Mouse (Mus musculus) embryonic facial prominence, embryonic 11.5 days (tissue): ENCODE measurements around the gene Thada. TPM values are rescaled to one million over a fixed set of nuclear protein-coding genes. Genes with fewer than 3 reads are reported as not detected.
A peak's percentile ranks its signal among the peaks of the same experiment; 100 is the strongest.

Experiments used
- ATAC-seq: fragments of 200-750 bp; cut with Nextera tagmentation; replicated peaks from 2 replicates; pipeline ENCODE4 v1.8.0; 2017; ENCODE audit warnings: low read depth; ENCODE audit not compliant: insufficient number of reproducible peaks, low FRiP score, low TSS enrichment
- DNase-seq: peaks from one replicate; pipeline ENCODE4 v3.0.0-alpha.2; 2015; ENCODE audit warnings: low spot score
- H3K27ac ChIP-seq: fragments of 300-500 bp; sonication (generic); replicated peaks from 2 replicates; pipeline ENCODE4 v1.5.1; 2014; ENCODE audit warnings: mild to moderate bottlenecking, low read depth, low read length, control low read depth
- H3K27me3 ChIP-seq: fragments of 300-500 bp; sonication (generic); 2 replicates; pipeline ENCODE4 v1.6.1; 2014; ENCODE audit warnings: mild to moderate bottlenecking, low read length, moderate library complexity, mixed read lengths; ENCODE audit not compliant: control insufficient read depth, insufficient read depth
- H3K36me3 ChIP-seq: fragments of 300-500 bp; sonication (generic); replicated peaks from 2 replicates; pipeline ENCODE4 v1.6.1; 2014; ENCODE audit warnings: low read depth, mild to moderate bottlenecking, low read length, moderate library complexity, mixed read lengths; ENCODE audit not compliant: control insufficient read depth, insufficient read depth
- H3K4me1 ChIP-seq: fragments of 300-500 bp; sonication (generic); 2 replicates; pipeline ENCODE4 v1.6.1; 2014; ENCODE audit warnings: low read length, mixed read lengths; ENCODE audit not compliant: control insufficient read depth, insufficient read depth
- H3K4me2 ChIP-seq: fragments of 300-500 bp; sonication (generic); 2 replicates; pipeline ENCODE4 v1.6.1; 2014; ENCODE audit warnings: low read depth, mild to moderate bottlenecking, control low read depth, low read length, moderate library complexity
- H3K4me3 ChIP-seq: fragments of 300-500 bp; sonication (generic); 2 replicates; pipeline ENCODE4 v1.5.1; 2014; ENCODE audit warnings: low read depth, low read length, control low read depth
- H3K9ac ChIP-seq: fragments of 300-500 bp; sonication (generic); replicated peaks from 2 replicates; pipeline ENCODE4 v1.6.1; 2014; ENCODE audit warnings: mild to moderate bottlenecking, control low read depth, low read length
- H3K9me3 ChIP-seq: fragments of 300-500 bp; sonication (generic); replicated peaks from 2 replicates; pipeline ENCODE4 v1.6.1; 2016; ENCODE audit warnings: mild to moderate bottlenecking, low read length, inconsistent platforms, mixed read lengths; ENCODE audit not compliant: control insufficient read depth
- WGBS: fragments of 180-500 bp; shearing (Covaris S2); extraction: QIAGEN DNeasy Blood & Tissue Kit; methylation state at CpG from one replicate; pipeline ENCODE4 v1.1.7; 2014; 5-methylcytosine and 5-hydroxymethylcytosine counted together
- polyA plus RNA-seq: library from polyadenylated mRNA; unstranded; fragments of >200 nt; fragmentation: Nextera tagmentation; extraction: Ambion mirVana; gene quantifications from 2 replicates; pipeline ENCODE4 v1.2.1, GENCODE M21; 2014

Thada gene
- polyA plus RNA-seq, 1 experiment from 2014 or later, result 8.2 TPM

DNA sequence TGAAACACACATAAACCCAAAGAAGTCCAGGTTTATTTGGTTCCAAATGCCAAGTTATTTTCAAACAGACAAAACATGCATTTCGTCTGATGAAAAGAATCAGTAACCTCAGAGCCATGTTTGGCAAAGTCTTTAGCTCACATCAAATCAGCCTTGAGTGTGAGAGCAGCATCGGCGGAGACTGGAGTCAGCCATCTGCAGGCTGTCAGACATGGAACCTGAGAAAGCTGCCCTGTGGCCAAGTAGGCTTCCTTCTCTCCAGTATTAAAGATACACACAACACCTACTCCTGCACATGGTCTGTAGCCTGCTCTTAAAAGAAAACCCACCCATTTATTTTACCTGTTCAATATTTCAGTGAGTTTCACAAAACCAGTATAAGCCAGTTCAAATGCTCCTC is 50.1 kb downstream of the Thada start:
- Histone ChIP-seq H3K9ac (no peak overlapping the region), H3K4me2 (no peak overlapping the region), H3K27me3 (no peaks in the 10 kb centered on the region), H3K27ac (no peak overlapping the region), H3K4me3 (no peak overlapping the region), H3K36me3 (no peaks in the 10 kb centered on the region), H3K4me1 (no peaks in the 10 kb centered on the region; the same call in 1 of the 2 replicates), H3K9me3 (no peaks in the 10 kb centered on the region)
- ATAC-seq (no peak), DNase-seq (no peak)
- 86% methylated on average over 3 of the region's 3 CpGs for WGBS

DNA sequence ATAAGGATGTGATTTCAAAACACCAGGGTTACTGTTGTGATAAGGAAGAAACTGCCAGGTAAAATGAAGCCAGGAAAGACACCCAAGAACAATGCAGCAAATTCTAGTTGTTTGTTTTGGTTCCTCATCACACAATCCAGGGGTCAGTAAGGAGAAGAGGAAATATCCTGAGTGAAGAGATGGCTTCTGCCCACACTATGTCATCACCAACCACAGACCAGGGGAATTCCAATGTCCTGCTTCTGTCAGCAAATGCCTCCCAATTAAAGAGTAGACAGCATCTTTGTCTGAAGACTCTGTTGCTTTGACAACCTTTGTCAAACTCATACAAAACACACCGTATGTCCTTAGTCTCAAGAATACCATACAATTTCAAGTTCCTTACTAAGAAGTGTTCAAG is 57.3 kb downstream of the Thada start:
- no peak overlapping the region for H3K4me3 ChIP-seq
- no peak overlapping the region for H3K4me2 ChIP-seq
- H3K27ac ChIP-seq, result no peak overlapping the region
- H3K4me1 ChIP-seq, result no peaks in the 10 kb centered on the region
- no peak for ATAC-seq
- no peaks in the 10 kb centered on the region for H3K27me3 ChIP-seq
- WGBS, result 82% methylated on average over 1 of the region's 1 CpGs
- no peaks in the 10 kb centered on the region for H3K36me3 ChIP-seq
- no peaks in the 10 kb centered on the region for H3K9me3 ChIP-seq
- no peak overlapping the region for H3K9ac ChIP-seq
- no peak for DNase-seq

DNA sequence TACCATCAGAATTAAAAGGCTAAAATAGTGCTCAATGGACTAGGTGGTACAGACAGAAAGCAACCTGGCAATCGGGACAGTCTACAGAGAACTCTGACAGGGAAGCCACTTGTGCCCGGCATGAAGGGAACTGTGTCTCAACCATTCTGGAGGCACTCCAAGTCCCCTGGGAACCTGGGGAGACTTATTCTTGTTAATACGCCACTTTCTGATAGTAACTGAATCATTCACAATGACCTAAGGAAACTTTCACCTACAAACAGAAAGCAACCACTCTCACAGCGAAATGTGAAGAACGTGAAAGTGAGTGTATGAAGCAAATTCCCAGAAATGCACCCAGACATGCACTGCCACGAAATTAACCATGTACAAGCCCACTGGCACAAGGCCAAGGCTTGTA is 60.4 kb downstream of the Thada start:
- Histone ChIP-seq H3K9me3 (no peaks in the 10 kb centered on the region), H3K27ac (no peak overlapping the region), H3K9ac (no peak overlapping the region), H3K4me1 (no peaks in the 10 kb centered on the region), H3K4me2 (no peak overlapping the region), H3K4me3 (no peak overlapping the region), H3K36me3 (no peaks in the 10 kb centered on the region), H3K27me3 (no peaks in the 10 kb centered on the region)
- WGBS, result 90% methylated on average over 6 of the region's 6 CpGs
- no peak for ATAC-seq
- DNase-seq, result no peak

- Histone ChIP-seq H3K4me2 (no peak overlapping the region), H3K9me3 (no peaks in the 10 kb centered on the region), H3K36me3 (no peaks in the 10 kb centered on the region), H3K9ac (no peak overlapping the region), H3K4me3 (no peak overlapping the region), H3K27me3 (no peaks in the 10 kb centered on the region), H3K27ac (no peak overlapping the region), H3K4me1 (no peaks in the 10 kb centered on the region)
- DNase-seq (no peak), ATAC-seq (no peak)
- WGBS, result 90% methylated on average over 5 of the region's 5 CpGs
Measured at GRCm38 (mm10) chr17:84401796-84402195, 64.2 kb downstream of the Thada start.

- Histone ChIP-seq H3K27ac (no peak overlapping the region), H3K4me3 (no peak overlapping the region), H3K4me2 (no peak overlapping the region), H3K9me3 (no peaks in the 10 kb centered on the region), H3K27me3 (no peaks in the 10 kb centered on the region), H3K4me1 (no peaks in the 10 kb centered on the region), H3K36me3 (no peaks in the 10 kb centered on the region), H3K9ac (no peak overlapping the region)
- ATAC-seq (no peak), DNase-seq (no peak)
- WGBS, result 83% methylated on average over 6 of the region's 6 CpGs
Measured at GRCm38 (mm10) chr17:84399431-84399830, 66.6 kb downstream of the Thada start.

DNA sequence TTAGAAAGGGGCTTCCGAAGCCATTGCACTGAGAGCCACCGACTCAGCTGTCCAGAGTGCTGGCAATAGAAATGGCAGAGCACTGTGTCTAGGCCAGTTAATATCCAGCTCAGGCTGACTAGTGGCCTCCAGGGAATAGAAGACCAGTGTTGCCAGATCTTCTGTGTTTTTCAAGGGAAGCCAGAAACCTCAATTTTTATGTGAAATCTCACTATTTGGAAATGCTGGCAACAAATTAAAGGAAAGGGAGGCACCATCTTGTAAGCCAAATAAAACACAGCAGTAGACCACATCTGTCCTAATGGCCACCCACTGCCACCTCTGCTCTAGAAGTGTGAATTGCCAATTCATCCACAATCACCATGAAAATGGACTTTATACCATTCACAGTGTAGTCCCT is 76.0 kb downstream of the Thada start:
- no peak for DNase-seq
- H3K4me2 ChIP-seq, result no peak overlapping the region
- H3K9me3 ChIP-seq, result no peaks in the 10 kb centered on the region
- no peak for ATAC-seq
- no peak overlapping the region for H3K4me3 ChIP-seq
- 93% methylated on average over 2 of the region's 2 CpGs for WGBS
- no peaks in the 10 kb centered on the region for H3K4me1 ChIP-seq
- H3K36me3 ChIP-seq, result peaks cover 2% of the 10 kb centered on the region; the same call in 1 of the 2 replicates
- H3K9ac ChIP-seq, result no peak overlapping the region
- no peak overlapping the region for H3K27ac ChIP-seq
- no peaks in the 10 kb centered on the region for H3K27me3 ChIP-seq

- Histone ChIP-seq H3K27me3 (no peaks in the 10 kb centered on the region), H3K4me1 (no peaks in the 10 kb centered on the region), H3K36me3 (peaks cover 5% of the 10 kb centered on the region), H3K9me3 (no peaks in the 10 kb centered on the region), H3K27ac (no peak overlapping the region), H3K4me2 (no peak overlapping the region), H3K4me3 (no peak overlapping the region), H3K9ac (no peak overlapping the region)
- ATAC-seq, result no peak
- no peak for DNase-seq
- 83% methylated on average over 4 of the region's 4 CpGs for WGBS
Measured at GRCm38 (mm10) chr17:84386176-84386575, 79.8 kb downstream of the Thada start.

DNA sequence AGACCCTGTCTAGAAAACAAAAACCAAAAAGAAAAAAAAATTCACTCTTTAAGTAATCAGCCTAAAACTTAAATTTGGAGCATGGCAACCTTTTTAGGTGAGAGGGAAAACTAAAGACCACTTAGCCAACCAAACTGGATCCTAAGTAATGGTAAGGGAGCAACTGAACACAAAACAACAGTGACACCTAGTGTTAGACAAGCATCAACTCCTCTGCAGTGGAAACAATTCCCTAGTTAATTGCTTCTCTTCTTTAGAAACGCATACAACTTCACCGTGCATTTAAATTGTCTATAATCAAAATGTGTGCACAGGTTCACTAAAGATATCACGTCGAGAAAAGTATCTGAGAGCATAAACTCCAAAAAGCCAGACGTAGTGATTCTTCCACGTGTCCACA is 80.3 kb downstream of the Thada start:
- no peaks in the 10 kb centered on the region for H3K27me3 ChIP-seq
- H3K36me3 ChIP-seq, result peaks cover 5% of the 10 kb centered on the region
- peak; percentile 62 for DNase-seq
- H3K27ac ChIP-seq, result no peak overlapping the region
- no peaks in the 10 kb centered on the region for H3K4me1 ChIP-seq
- H3K9me3 ChIP-seq, result no peaks in the 10 kb centered on the region
- WGBS, result 88% methylated on average over 6 of the region's 6 CpGs
- no peak for ATAC-seq
- no peak overlapping the region for H3K9ac ChIP-seq
- H3K4me3 ChIP-seq, result no peak overlapping the region
- H3K4me2 ChIP-seq, result no peak overlapping the region
